Mouse (Mus musculus) frontal cortex, adult (tissue): ENCODE measurements at regions not wholly inside any gene's neighbourhood (a gene's known extent, or its start where the extent isn't known, plus 50 kb on each side); places are given as distances from the start of the nearest gene placed in this dataset.

Source experiments
- ATAC-seq: cut with Nextera tagmentation; 2 replicates; pipeline ENCODE4 v1.9.2; 2017; ENCODE audit warnings: mild to moderate bottlenecking, moderate library complexity, mixed read lengths; ENCODE audit not compliant: low TSS enrichment

GRCm38 (mm10) chr5:42364116-42364515 lies 296.4 kb downstream of the Gm16223 start:
- no peak; the same call in 1 of the 2 replicates for ATAC-seq

- peak; percentile 96 for ATAC-seq
Observed at GRCm38 (mm10) chr5:42387959-42388358, 320.2 kb downstream of the Gm16223 start.

- ATAC-seq: peak; percentile 70; the same call in 1 of the 2 replicates
Observed at GRCm38 (mm10) chr5:42396695-42397094, 328.9 kb downstream of the Gm16223 start.

- peak; percentile 75 for ATAC-seq
Observed at GRCm38 (mm10) chr5:42409981-42410380, 342.2 kb downstream of the Gm16223 start.

GRCm38 (mm10) chr5:42412296-42412695 lies 344.5 kb downstream of the Gm16223 start:
- no peak; the same call in 1 of the 2 replicates for ATAC-seq

GRCm38 (mm10) chr5:42425902-42426301 lies 358.1 kb downstream of the Gm16223 start:
- ATAC-seq: no peak

- ATAC-seq: peak; percentile 73
Observed at GRCm38 (mm10) chr5:42433147-42433546, 365.4 kb downstream of the Gm16223 start.

- no peak for ATAC-seq
Observed at GRCm38 (mm10) chr5:42448644-42449043, 380.9 kb downstream of the Gm16223 start.

- ATAC-seq: no peak
Observed at GRCm38 (mm10) chr5:42449581-42449980, 381.8 kb downstream of the Gm16223 start.

GRCm38 (mm10) chr5:42453707-42454106 lies 385.9 kb downstream of the Gm16223 start:
- no peak for ATAC-seq

- ATAC-seq: 0 out of 2 replicates have a peak, but pooled peaks have one; percentile 47
Observed at GRCm38 (mm10) chr5:42461195-42461594, 393.4 kb downstream of the Gm16223 start.

GRCm38 (mm10) chr5:42464814-42465213 lies 397.1 kb downstream of the Gm16223 start:
- no peak for ATAC-seq

- ATAC-seq: no peak
Observed at GRCm38 (mm10) chr5:42473493-42473892, 405.7 kb downstream of the Gm16223 start.

- ATAC-seq: no peak
Observed at GRCm38 (mm10) chr5:42502124-42502801, 434.5 kb downstream of the Gm16223 start.

GRCm38 (mm10) chr5:42502802-42503136 lies 435.0 kb downstream of the Gm16223 start:
- ATAC-seq: no peak

GRCm38 (mm10) chr5:42509200-42509599 lies 441.4 kb downstream of the Gm16223 start:
- ATAC-seq: peak; percentile 86

GRCm38 (mm10) chr5:42523116-42524113 lies 455.7 kb downstream of the Gm16223 start:
- ATAC-seq: peak; percentile 72

GRCm38 (mm10) chr5:42525431-42525830 lies 457.7 kb downstream of the Gm16223 start:
- no peak for ATAC-seq

GRCm38 (mm10) chr5:42560537-42560936 lies 492.8 kb downstream of the Gm16223 start:
- no peak for ATAC-seq

- ATAC-seq: no peak
Observed at GRCm38 (mm10) chr5:42563406-42563805, 495.6 kb downstream of the Gm16223 start.

- ATAC-seq: peak; percentile 84
Observed at GRCm38 (mm10) chr5:42575971-42576370, 508.2 kb downstream of the Gm16223 start.

- ATAC-seq: no peak
Observed at GRCm38 (mm10) chr5:42578208-42578844, 510.6 kb downstream of the Gm16223 start.
